Mouse (Mus musculus): ENCODE data around the gene Clec4n.
"Not testable (repeated sequence)": the region's sequence is repeated elsewhere in the genome, so short reads cannot be mapped to it uniquely, and the experiment has no call there.

The Clec4n gene

DNA sequence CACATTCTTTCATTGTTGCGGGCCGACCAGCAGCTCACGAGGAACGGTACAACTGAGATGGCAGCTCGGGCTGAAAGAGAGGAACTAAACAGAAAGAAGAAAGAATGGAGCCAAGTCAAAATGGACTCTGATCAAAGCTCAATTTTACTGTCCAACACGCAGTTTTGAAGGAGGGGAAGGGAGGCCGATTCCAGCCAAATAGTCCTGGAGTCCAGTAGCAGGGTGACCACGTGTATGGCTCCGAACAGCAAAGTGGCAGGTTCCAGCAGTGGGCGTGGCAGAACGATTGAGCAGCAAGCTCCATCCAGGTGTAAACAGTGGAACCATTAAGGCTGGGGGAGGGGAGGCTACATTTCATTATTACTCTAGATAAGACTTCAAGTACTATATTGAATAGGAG, 63.9 kb downstream of the Clec4n start:
- DNase-seq = not testable (repeated sequence)
